In genomic region chr11:60301588-60302208, GRCm38 (mm10) we compare ENCODE assay signal across 8 mouse cellular contexts. TPM values are rescaled to one million over a fixed set of nuclear protein-coding genes. Genes with fewer than 3 reads are reported as not detected.
DNase-seq lines count a peak whose midpoint lies in the region; ATAC-seq and TF ChIP-seq lines count a peak whose summit lies in the region.

No protein-coding gene starts in this region.

- H3K4me1 ChIP-seq in heart, postnatal 0 days (ENCODE audit: control insufficient read depth, insufficient read depth) = peaks cover 19% of the 10 kb centered on the region
- H3K4me1 ChIP-seq in midbrain, embryonic 11.5 days (ENCODE audit: control insufficient read depth, insufficient read depth, low read length) = peaks cover 2% of the 10 kb centered on the region; the same call in 1 of the 2 replicates

- H3K36me3 ChIP-seq in heart, postnatal 0 days (replicated peaks; ENCODE audit: control insufficient read depth, insufficient read depth, low read length) = no peaks in the 10 kb centered on the region
- no peaks in the 10 kb centered on the region for H3K36me3 ChIP-seq in midbrain, embryonic 11.5 days (ENCODE audit: control insufficient read depth, insufficient read depth, low read length)

- H3K9ac ChIP-seq in heart, postnatal 0 days (replicated peaks; ENCODE audit: low read depth, low read length) = no peak overlapping the region
- 0 out of 2 replicates have a peak overlapping the region, but pooled peaks have one; percentile 9 for H3K9ac ChIP-seq in midbrain, embryonic 11.5 days (ENCODE audit: low read length)

- H3K9me3 ChIP-seq in heart, postnatal 0 days (replicated peaks; ENCODE audit: control insufficient read depth, low read length) = no peaks in the 10 kb centered on the region
- H3K9me3 ChIP-seq in midbrain, embryonic 11.5 days (ENCODE audit: control insufficient read depth, low read length) = no peaks in the 10 kb centered on the region

- TF ChIP-seq EP300 in heart, postnatal 0 days (IDR thresholded peaks at IDR 0.05; ENCODE audit: low read depth) = no peak

- H3K27ac ChIP-seq in heart, postnatal 0 days (ENCODE audit: low read depth) = peak overlapping the region; percentile 73
- 0 out of 2 replicates have a peak overlapping the region, but pooled peaks have one; percentile 25 for H3K27ac ChIP-seq in midbrain, embryonic 11.5 days (ENCODE audit: low read depth, low read length)

- intact Hi-C loops in heart, postnatal 14 days (cut with DNase I) = no loop called here

- H3K4me2 ChIP-seq in heart, postnatal 0 days (ENCODE audit: low read depth, low read length) = no peak overlapping the region; the same call in 1 of the 2 replicates
- no peak overlapping the region for H3K4me2 ChIP-seq in midbrain, embryonic 11.5 days

- no peak for TF ChIP-seq CTCF in heart, postnatal 0 days (IDR thresholded peaks at IDR 0.05; ENCODE audit: low read depth)

- H3K4me3 ChIP-seq in heart, postnatal 0 days (ENCODE audit: low read depth, low read length) = no peak overlapping the region
- no peak overlapping the region for H3K4me3 ChIP-seq in midbrain, embryonic 11.5 days (ENCODE audit: low read depth, low read length)

- peak; percentile 94 for DNase-seq in heart, adult 11 months
- DNase-seq in heart, postnatal 14 days = no peak
- peak; percentile 89 for DNase-seq in Muller cell, postnatal 12 days (ENCODE audit: inconsistent ontology term)
- DNase-seq in heart, postnatal 0 days (ENCODE audit: low spot score) = no peak
- peak; percentile 70 for DNase-seq in midbrain, embryonic 11.5 days (ENCODE audit: low spot score, missing footprints)
- DNase-seq in thymus, adult 18-20 months = no peak
- no peak for DNase-seq in gastrocnemius, postnatal 25 days
- DNase-seq in kidney, adult 18-20 months = no peak

- H3K27me3 ChIP-seq in heart, postnatal 0 days (ENCODE audit: control insufficient read depth, insufficient read depth, low read length) = no peaks in the 10 kb centered on the region
- no peaks in the 10 kb centered on the region for H3K27me3 ChIP-seq in midbrain, embryonic 11.5 days (ENCODE audit: control insufficient read depth, insufficient read depth, low read length)

- ATAC-seq in heart, postnatal 0 days (ENCODE audit: insufficient read depth, low read depth) = peak; percentile 44; the same call in 1 of the 2 replicates
- no peak for ATAC-seq in midbrain, embryonic 11.5 days (ENCODE audit: low FRiP score)

- 59% methylated on average over 5 of the region's 5 CpGs for WGBS in heart, postnatal 0 days
- WGBS in midbrain, embryonic 11.5 days = 46% methylated on average over 5 of the region's 5 CpGs

RNA-seq across cellular contexts. Expression of gene Tom1l2, which starts 51.0 kb away (rescaled TPM):
- 10 to 100 TPM; 93.3 to 93.7 TPM for total RNA-seq in heart, postnatal 14 days (2021)
- 56.8 and 77.3 TPM in 2 replicates for total RNA-seq in heart, postnatal 0 days (2014; rRNA removed; ENCODE audit: low replicate concordance)
- 30.5 and 31.3 TPM in 2 replicates for polyA plus RNA-seq in heart, postnatal 0 days (2015; fragmentation: Nextera tagmentation; extraction: Ambion mirVana)
- 12.1 and 12.8 TPM in 2 replicates for polyA plus RNA-seq in midbrain, embryonic 11.5 days (2014; fragmentation: Nextera tagmentation; extraction: Ambion mirVana)
- total RNA-seq in gastrocnemius, postnatal 25 days (2021) = 10 to 100 TPM; 45.8 to 54.3 TPM

RNA-seq across cellular contexts. Expression of gene Drc3, which starts 51.4 kb away (rescaled TPM):
- 1 to 10 TPM; 2.0 to 3.2 TPM for total RNA-seq in heart, postnatal 14 days (2021)
- total RNA-seq in heart, postnatal 0 days (2014; rRNA removed; ENCODE audit: low replicate concordance) = 2.0 and 2.9 TPM in 2 replicates
- polyA plus RNA-seq in heart, postnatal 0 days (2015; fragmentation: Nextera tagmentation; extraction: Ambion mirVana) = 2.1 and 2.9 TPM in 2 replicates
- 2.0 and 2.4 TPM in 2 replicates for polyA plus RNA-seq in midbrain, embryonic 11.5 days (2014; fragmentation: Nextera tagmentation; extraction: Ambion mirVana)
- total RNA-seq in gastrocnemius, postnatal 25 days (2021) = under 1 TPM; 0.59 to 0.86 TPM

Comparison
In these comparisons a context has a peak if more than half of its experiments do, and no peak if none do; other contexts are left out.
1. DNase-seq: peak in heart, adult 11 months (single experiment), Muller cell, postnatal 12 days (single experiment) and midbrain, embryonic 11.5 days (single experiment); none in heart, postnatal 14 days (0 of 2), heart, postnatal 0 days (single experiment), thymus, adult 18-20 months (0 of 2), gastrocnemius, postnatal 25 days (single experiment) and kidney, adult 18-20 months (single experiment).